Mouse (Mus musculus) small intestine, adult 2 months (tissue): ENCODE measurements at regions not wholly inside any gene's neighbourhood (a gene's known extent, or its start where the extent isn't known, plus 50 kb on each side); places are given as distances from the start of the nearest gene placed in this dataset.

Source experiments
- H3K27ac ChIP-seq: fragments of 200-500 bp; 2 replicates; pipeline ENCODE4 v1.5.1; 2012; ENCODE audit warnings: low read depth, low read length, control low read depth, inconsistent platforms; ENCODE audit not compliant: insufficient read depth
- H3K27me3 ChIP-seq: fragments of 200-500 bp; 2 replicates; pipeline ENCODE4 v1.6.1; 2012; ENCODE audit warnings: mild to moderate bottlenecking, moderate library complexity, low read length, inconsistent platforms; ENCODE audit not compliant: control insufficient read depth, insufficient read depth
- H3K36me3 ChIP-seq: fragments of 200-500 bp; 2 replicates; pipeline ENCODE4 v1.6.1; 2012; ENCODE audit warnings: mild to moderate bottlenecking, low read length, control low read depth, inconsistent platforms; ENCODE audit not compliant: control insufficient read depth, insufficient read depth
- H3K4me1 ChIP-seq: fragments of 200-500 bp; 2 replicates; pipeline ENCODE4 v1.6.1; 2012; ENCODE audit warnings: low read length, inconsistent platforms, mixed read lengths; ENCODE audit not compliant: control insufficient read depth, insufficient read depth, insufficient read length
- H3K4me3 ChIP-seq: fragments of 200-500 bp; 2 replicates; pipeline ENCODE4 v1.5.1; 2012; ENCODE audit warnings: low read depth, mild to moderate bottlenecking, control low read depth, inconsistent platforms, low read length, moderate library complexity
- CTCF ChIP-seq: fragments of 200-500 bp; IDR thresholded peaks from 2 replicates; pipeline ENCODE4 v1.5.1; 2012; ENCODE audit warnings: low read depth, mild to moderate bottlenecking, control low read depth, inconsistent platforms, low read length, moderate library complexity, mixed read lengths; ENCODE audit not compliant: insufficient replicate concordance, insufficient read length; ENCODE audit errors: extremely low read depth
- POLR2A ChIP-seq: fragments of 200-500 bp; IDR thresholded peaks from 2 replicates; pipeline ENCODE4 v1.6.1; 2012; ENCODE audit warnings: low read depth, mild to moderate bottlenecking, control low read depth, inconsistent platforms, low read length, moderate library complexity
- WGBS: fragments of 180-500 bp; shearing (Covaris S2); methylation state at CpG from one replicate; pipeline ENCODE4 v1.1.7; 2018; 5-methylcytosine and 5-hydroxymethylcytosine counted together

- no peak overlapping the region for H3K27ac ChIP-seq
- TF ChIP-seq CTCF (no peak), POLR2A (no peak)
- 15% methylated on average over 2 of the region's 2 CpGs for WGBS
- H3K36me3 ChIP-seq: no peaks in the 10 kb centered on the region
- no peak overlapping the region for H3K4me3 ChIP-seq
- H3K4me1 ChIP-seq: no peaks in the 10 kb centered on the region
- H3K27me3 ChIP-seq: no peaks in the 10 kb centered on the region
Observed at GRCm38 (mm10) chr4:7921503-7921902, 317.3 kb downstream of the Car8 start.

- H3K4me3 ChIP-seq: no peak overlapping the region
- H3K4me1 ChIP-seq: no peaks in the 10 kb centered on the region
- H3K27me3 ChIP-seq: no peaks in the 10 kb centered on the region
- TF ChIP-seq CTCF (no peak), POLR2A (no peak)
- WGBS: 70% methylated on average over 2 of the region's 2 CpGs
- H3K36me3 ChIP-seq: no peaks in the 10 kb centered on the region
- H3K27ac ChIP-seq: no peak overlapping the region
Observed at GRCm38 (mm10) chr4:7913191-7913590, 325.6 kb downstream of the Car8 start.

DNA sequence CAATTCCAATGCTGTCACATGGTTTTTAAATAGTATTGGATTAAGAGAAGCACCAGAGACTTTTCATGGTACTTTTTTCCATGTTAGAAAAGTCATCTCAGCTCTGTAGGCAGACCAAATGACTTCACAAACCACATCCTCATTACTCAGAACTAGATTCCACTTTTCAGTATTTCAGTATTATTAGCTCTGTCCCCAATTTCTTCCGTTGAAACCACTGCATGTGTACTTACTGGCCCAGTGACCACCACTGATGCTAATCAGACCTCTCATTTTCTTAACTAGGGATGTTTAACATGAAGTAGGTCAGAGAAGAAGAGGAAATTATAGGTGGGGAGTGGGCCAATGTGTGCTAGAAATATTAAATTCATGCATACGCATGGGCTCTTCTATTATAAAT, 326.2 kb downstream of the Car8 start:
- 74% methylated on average over 2 of the region's 2 CpGs for WGBS

DNA sequence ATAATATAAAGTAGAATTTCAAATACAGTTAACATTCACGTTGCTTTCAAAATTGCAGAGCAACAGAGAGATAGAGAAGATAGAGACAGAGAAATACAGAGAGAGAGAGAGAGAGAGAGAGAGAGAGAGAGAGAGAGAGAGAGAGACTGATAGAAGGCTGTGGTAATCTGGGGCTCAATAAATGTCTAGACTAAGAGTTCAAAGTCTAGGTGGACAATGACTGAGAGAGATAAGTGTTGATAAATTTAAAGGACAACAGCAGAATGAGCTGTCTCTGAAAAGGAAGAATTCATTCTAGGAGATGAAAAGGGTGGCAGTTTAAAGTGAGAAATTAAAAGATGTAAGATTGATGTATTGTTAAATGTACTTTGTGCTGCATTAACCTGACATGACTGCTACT, 335.7 kb downstream of the Car8 start:
- TF ChIP-seq POLR2A (no peak), CTCF (no peak)
- Histone ChIP-seq H3K27me3 (no peaks in the 10 kb centered on the region), H3K4me3 (no peak overlapping the region), H3K27ac (no peak overlapping the region), H3K4me1 (no peaks in the 10 kb centered on the region), H3K36me3 (no peaks in the 10 kb centered on the region)
- 25% methylated on average over 1 of the region's 1 CpGs for WGBS

More for the DNA sequence above, 326.2 kb downstream of the Car8 start:
- H3K4me1 ChIP-seq: no peaks in the 10 kb centered on the region
- TF ChIP-seq CTCF (no peak), POLR2A (no peak)
- no peak overlapping the region for H3K4me3 ChIP-seq
- no peak overlapping the region for H3K27ac ChIP-seq
- no peaks in the 10 kb centered on the region for H3K27me3 ChIP-seq
- no peaks in the 10 kb centered on the region for H3K36me3 ChIP-seq

GRCm38 (mm10) chr4:7894914-7895313, 343.9 kb downstream of the Car8 start:
- no peak overlapping the region for H3K27ac ChIP-seq
- no peaks in the 10 kb centered on the region for H3K27me3 ChIP-seq
- H3K36me3 ChIP-seq: no peaks in the 10 kb centered on the region
- TF ChIP-seq CTCF: no peak
- TF ChIP-seq POLR2A: no peak
- no peak overlapping the region for H3K4me3 ChIP-seq
- no peaks in the 10 kb centered on the region for H3K4me1 ChIP-seq
- WGBS: 79% methylated on average over 4 of the region's 4 CpGs

- H3K36me3 ChIP-seq: no peaks in the 10 kb centered on the region
- H3K4me3 ChIP-seq: no peak overlapping the region
- TF ChIP-seq POLR2A (no peak), CTCF (no peak)
- WGBS: 53% methylated on average over 2 of the region's 2 CpGs
- no peaks in the 10 kb centered on the region for H3K4me1 ChIP-seq
- H3K27ac ChIP-seq: no peak overlapping the region
- H3K27me3 ChIP-seq: no peaks in the 10 kb centered on the region
Observed at GRCm38 (mm10) chr4:7891128-7891527, 347.7 kb downstream of the Car8 start.

- Histone ChIP-seq H3K27me3 (no peaks in the 10 kb centered on the region), H3K36me3 (no peaks in the 10 kb centered on the region), H3K27ac (no peak overlapping the region), H3K4me1 (no peaks in the 10 kb centered on the region), H3K4me3 (no peak overlapping the region)
- WGBS: 97% methylated on average over 1 of the region's 1 CpGs
- TF ChIP-seq CTCF: no peak
- no peak for TF ChIP-seq POLR2A
Observed at GRCm38 (mm10) chr4:7854518-7854917, 384.3 kb downstream of the Car8 start.

GRCm38 (mm10) chr4:7853121-7853782, 385.6 kb downstream of the Car8 start:
- TF ChIP-seq POLR2A (no peak), CTCF (no peak)
- H3K27me3 ChIP-seq: no peaks in the 10 kb centered on the region

More at GRCm38 (mm10) chr4:7853121-7853782, 385.6 kb downstream of the Car8 start:
- Histone ChIP-seq H3K4me3 (no peak overlapping the region), H3K4me1 (no peaks in the 10 kb centered on the region), H3K36me3 (no peaks in the 10 kb centered on the region), H3K27ac (no peak overlapping the region)
- WGBS: 54% methylated on average over 1 of the region's 1 CpGs
